7 mouse cellular contexts compared by ENCODE assay signal in the genomic region with DNA sequence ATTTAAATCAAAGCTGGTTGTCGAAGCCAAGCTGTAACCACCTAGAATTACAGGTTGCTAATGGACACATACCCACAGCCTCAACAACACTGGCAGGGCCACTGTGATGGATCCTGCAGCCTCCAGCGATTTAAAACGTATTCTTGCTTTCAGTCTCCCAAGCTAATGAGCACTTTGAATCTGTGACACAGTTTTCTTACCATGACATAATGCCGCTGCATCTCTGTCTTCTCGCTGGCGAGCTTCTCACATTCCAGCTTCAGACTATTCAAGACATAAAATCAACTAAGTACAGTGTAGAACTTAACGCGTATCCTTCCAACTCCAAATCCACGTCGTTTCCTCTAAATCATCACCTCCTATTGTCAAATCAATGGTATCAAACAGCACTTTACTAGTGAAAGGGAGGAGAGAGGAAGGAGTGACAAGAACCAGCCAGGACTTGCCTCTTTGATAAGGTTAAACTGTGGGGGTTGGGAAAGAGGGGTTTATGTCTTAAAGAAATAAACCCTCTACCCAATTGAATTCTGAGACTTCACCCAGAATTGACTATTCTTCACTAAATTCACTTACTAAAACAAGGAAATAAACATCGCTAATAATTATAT. TPM values are rescaled to one million over a fixed set of nuclear protein-coding genes. Genes with fewer than 3 reads are reported as not detected.
A peak's percentile ranks its signal among the peaks of the same experiment; 100 is the strongest.
DNase-seq lines count a peak whose midpoint lies in the region; ATAC-seq lines count a peak whose summit lies in the region.

No protein-coding gene starts in this region.

- no peak for DNase-seq in liver, embryonic 11.5 days (ENCODE audit: low spot score)
- no peak for DNase-seq in liver
- DNase-seq in thymus, postnatal 0 days (ENCODE audit: low spot score): no peak
- DNase-seq in thymus, postnatal 10 days (ENCODE audit: low spot score in 2 of 2): no peak

- H3K27ac ChIP-seq in liver, embryonic 11.5 days (ENCODE audit: low read depth, low read length): no peak overlapping the region
- H3K27ac ChIP-seq in embryonic facial prominence, embryonic 12.5 days: no peak overlapping the region
- H3K27ac ChIP-seq in intestine, embryonic 16.5 days (ENCODE audit: low read length): no peak overlapping the region
- peak overlapping the region; percentile 35; the same call in 1 of the 2 replicates for H3K27ac ChIP-seq in neural tube, embryonic 14.5 days (ENCODE audit: low read depth, low read length)

- peaks cover 6% of the 10 kb centered on the region for H3K4me1 ChIP-seq in liver, embryonic 11.5 days (replicated peaks; ENCODE audit: control insufficient read depth, insufficient read depth, low read length)
- peaks cover 19% of the 10 kb centered on the region for H3K4me1 ChIP-seq in embryonic facial prominence, embryonic 12.5 days
- peaks cover 5% of the 10 kb centered on the region; the same call in 1 of the 2 replicates for H3K4me1 ChIP-seq in intestine, embryonic 16.5 days (ENCODE audit: control insufficient read depth, insufficient read depth, low read length)
- H3K4me1 ChIP-seq in neural tube, embryonic 14.5 days (ENCODE audit: control insufficient read depth, insufficient read depth, low read length): peaks cover 22% of the 10 kb centered on the region

- no peak for ATAC-seq in liver, embryonic 11.5 days (replicated peaks; ENCODE audit: low FRiP score)
- no peak for ATAC-seq in embryonic facial prominence, embryonic 12.5 days (ENCODE audit: insufficient number of reproducible peaks, insufficient read depth, low FRiP score, low TSS enrichment)
- no peak for ATAC-seq in intestine, embryonic 16.5 days
- ATAC-seq in neural tube, embryonic 14.5 days (ENCODE audit: low read depth): no peak

- H3K9ac ChIP-seq in liver, embryonic 11.5 days (ENCODE audit: low read depth, low read length): no peak overlapping the region
- H3K9ac ChIP-seq in embryonic facial prominence, embryonic 12.5 days: peak overlapping the region; percentile 31; the same call in 1 of the 2 replicates
- H3K9ac ChIP-seq in intestine, embryonic 16.5 days (ENCODE audit: low read depth, low read length): peak overlapping the region; percentile 33; the same call in 1 of the 2 replicates
- H3K9ac ChIP-seq in neural tube, embryonic 14.5 days (replicated peaks; ENCODE audit: low read depth, low read length): peak overlapping the region; percentile 88; the same call in 1 of the 2 replicates

- peak overlapping the region; percentile 75 for H3K4me2 ChIP-seq in liver, embryonic 11.5 days
- H3K4me2 ChIP-seq in embryonic facial prominence, embryonic 12.5 days (replicated peaks): peak overlapping the region; percentile 57
- H3K4me2 ChIP-seq in intestine, embryonic 16.5 days (ENCODE audit: low read depth, low read length): peak overlapping the region; percentile 54
- peak overlapping the region; percentile 58 for H3K4me2 ChIP-seq in neural tube, embryonic 14.5 days (ENCODE audit: low read depth, low read length)

- WGBS in liver, embryonic 11.5 days: 29% methylated on average over 11 of the region's 11 CpGs
- 18% methylated on average over 11 of the region's 11 CpGs for WGBS in embryonic facial prominence, embryonic 12.5 days
- 38% methylated on average over 11 of the region's 11 CpGs for WGBS in intestine, embryonic 16.5 days
- whole genome bisulfite sequencing in neural tube, embryonic 14.5 days: 6% methylated on average over 11 of the region's 11 CpGs

- peak overlapping the region; percentile 81 for H3K4me3 ChIP-seq in liver, embryonic 11.5 days (ENCODE audit: low read depth, low read length)
- peak overlapping the region; percentile 82 for H3K4me3 ChIP-seq in embryonic facial prominence, embryonic 12.5 days
- peak overlapping the region; percentile 42 for H3K4me3 ChIP-seq in intestine, embryonic 16.5 days (ENCODE audit: low read length)
- H3K4me3 ChIP-seq in neural tube, embryonic 14.5 days (ENCODE audit: low read depth, low read length): peak overlapping the region; percentile 91

- no peaks in the 10 kb centered on the region for H3K9me3 ChIP-seq in liver, embryonic 11.5 days (ENCODE audit: control insufficient read depth, low read length)
- no peaks in the 10 kb centered on the region for H3K9me3 ChIP-seq in embryonic facial prominence, embryonic 12.5 days
- no peaks in the 10 kb centered on the region for H3K9me3 ChIP-seq in intestine, embryonic 16.5 days (ENCODE audit: control insufficient read depth, low read length)
- no peaks in the 10 kb centered on the region for H3K9me3 ChIP-seq in neural tube, embryonic 14.5 days (ENCODE audit: control insufficient read depth, low read length)

- H3K36me3 ChIP-seq in liver, embryonic 11.5 days (ENCODE audit: control insufficient read depth, insufficient read depth, low read length): no peaks in the 10 kb centered on the region
- no peaks in the 10 kb centered on the region for H3K36me3 ChIP-seq in embryonic facial prominence, embryonic 12.5 days
- no peaks in the 10 kb centered on the region for H3K36me3 ChIP-seq in intestine, embryonic 16.5 days (ENCODE audit: control insufficient read depth, insufficient read depth, low read length)
- no peaks in the 10 kb centered on the region for H3K36me3 ChIP-seq in neural tube, embryonic 14.5 days (ENCODE audit: control insufficient read depth, insufficient read depth, low read length)

- no peaks in the 10 kb centered on the region for H3K27me3 ChIP-seq in liver, embryonic 11.5 days (replicated peaks; ENCODE audit: control insufficient read depth, insufficient read depth, low read length)
- H3K27me3 ChIP-seq in embryonic facial prominence, embryonic 12.5 days: no peaks in the 10 kb centered on the region
- no peaks in the 10 kb centered on the region for H3K27me3 ChIP-seq in intestine, embryonic 16.5 days (replicated peaks; ENCODE audit: control insufficient read depth, insufficient read depth, low read length)
- H3K27me3 ChIP-seq in neural tube, embryonic 14.5 days (ENCODE audit: control insufficient read depth, insufficient read depth, low read length): no peaks in the 10 kb centered on the region

RNA-seq across cellular contexts. Expression of a gene that starts 2.4 kb away (rescaled TPM):
- 11.4 and 13.0 TPM in 2 replicates for polyA plus RNA-seq in liver, embryonic 11.5 days (2014; fragmentation: Nextera tagmentation; extraction: Ambion mirVana)
- 27.2 and 30.8 TPM in 2 replicates for polyA plus RNA-seq in embryonic facial prominence, embryonic 12.5 days (2016; fragmentation: Nextera tagmentation; extraction: Ambion mirVana)
- polyA plus RNA-seq in intestine, embryonic 16.5 days (2015; fragmentation: Nextera tagmentation; extraction: Ambion mirVana): 11.5 and 13.1 TPM in 2 replicates
- polyA plus RNA-seq in neural tube, embryonic 14.5 days (2014; fragmentation: Nextera tagmentation; extraction: Ambion mirVana): 27.0 and 28.4 TPM in 2 replicates
- 10.0 and 11.8 TPM in 2 replicates for polyA plus RNA-seq in thymus, postnatal 0 days (2015; fragmentation: Nextera tagmentation; extraction: Ambion mirVana)
